Mouse (Mus musculus) heart, embryonic 12.5 days (tissue): ENCODE measurements around the gene Rbl2. TPM values are rescaled to one million over a fixed set of nuclear protein-coding genes. Genes with fewer than 3 reads are reported as not detected.

Source experiments
- ATAC-seq: fragments of 200-750 bp; cut with Nextera tagmentation; 2 replicates; pipeline ENCODE4 v1.8.0; 2017; ENCODE audit warnings: moderate TSS enrichment, moderate library complexity; ENCODE audit not compliant: insufficient number of reproducible peaks, low FRiP score
- H3K27ac ChIP-seq: fragments of 300-500 bp; sonication (generic); 2 replicates; pipeline ENCODE4 v1.5.1; 2016; ENCODE audit warnings: mild to moderate bottlenecking, moderate library complexity; ENCODE audit not compliant: poor library complexity, severe bottlenecking
- H3K27me3 ChIP-seq: fragments of 300-500 bp; sonication (generic); replicated peaks from 2 replicates; pipeline ENCODE4 v1.6.1; 2016; ENCODE audit warnings: mild to moderate bottlenecking, moderate library complexity
- H3K36me3 ChIP-seq: fragments of 300-500 bp; sonication (generic); 2 replicates; pipeline ENCODE4 v1.6.1; 2016; ENCODE audit warnings: mild to moderate bottlenecking, moderate library complexity
- H3K4me1 ChIP-seq: fragments of 300-500 bp; sonication (generic); replicated peaks from 2 replicates; pipeline ENCODE4 v1.6.1; 2016; ENCODE audit warnings: mild to moderate bottlenecking
- H3K4me2 ChIP-seq: fragments of 300-500 bp; sonication (generic); 2 replicates; pipeline ENCODE4 v1.6.1; 2016; ENCODE audit warnings: mild to moderate bottlenecking, moderate library complexity
- H3K4me3 ChIP-seq: fragments of 300-500 bp; sonication (generic); 2 replicates; pipeline ENCODE4 v1.5.1; 2016; ENCODE audit warnings: mild to moderate bottlenecking
- H3K9ac ChIP-seq: fragments of 300-500 bp; sonication (generic); 2 replicates; pipeline ENCODE4 v1.6.1; 2016; ENCODE audit warnings: mild to moderate bottlenecking, moderate library complexity
- H3K9me3 ChIP-seq: fragments of 300-500 bp; sonication (generic); replicated peaks from 2 replicates; pipeline ENCODE4 v1.6.1; 2016; ENCODE audit warnings: mild to moderate bottlenecking, moderate library complexity
- WGBS: fragments of 180-500 bp; shearing (Covaris S2); methylation state at CpG from one replicate; pipeline ENCODE4 v1.1.7; 2016; 5-methylcytosine and 5-hydroxymethylcytosine counted together
- polyA plus RNA-seq: library from polyadenylated mRNA; unstranded; fragments of >200 nt; fragmentation: Nextera tagmentation; extraction: Ambion mirVana; gene quantifications from 2 replicates; pipeline ENCODE4 v1.2.1, GENCODE M21; 2016

The Rbl2 gene
- polyA plus RNA-seq, 1 experiment from 2014 or later: 18.5 TPM

DNA sequence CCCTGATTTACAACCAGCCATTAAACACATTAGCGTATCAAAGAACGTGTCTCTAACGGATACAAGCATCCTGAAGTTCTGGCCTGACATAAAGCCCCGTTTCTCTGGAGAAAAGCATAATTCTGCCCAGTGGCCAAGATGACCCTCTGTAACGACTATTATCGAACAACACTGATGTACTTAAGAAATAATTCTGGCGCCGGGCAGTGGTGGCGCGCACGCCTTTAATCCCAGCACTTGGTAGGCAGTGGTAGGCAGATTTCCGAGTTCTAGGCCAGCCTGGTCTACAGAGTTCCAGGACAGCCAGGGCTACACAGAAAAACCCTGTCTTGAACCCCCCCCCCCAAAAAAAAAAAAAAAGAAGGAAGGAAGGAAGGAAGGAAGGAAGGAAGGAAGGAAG, 64.8 kb downstream of the Rbl2 start:
- H3K36me3 ChIP-seq: peaks cover 5% of the 10 kb centered on the region
- no peak for ATAC-seq
- H3K9ac ChIP-seq: no peak overlapping the region
- peak overlapping the region; percentile 56 for H3K4me2 ChIP-seq
- H3K4me3 ChIP-seq: peak overlapping the region; percentile 94; the same call in 1 of the 2 replicates
- no peaks in the 10 kb centered on the region for H3K27me3 ChIP-seq
- peaks cover 9% of the 10 kb centered on the region for H3K4me1 ChIP-seq
- H3K9me3 ChIP-seq: no peaks in the 10 kb centered on the region
- 66% methylated on average over 12 of the region's 12 CpGs for WGBS
- H3K27ac ChIP-seq: no peak overlapping the region

- Histone ChIP-seq H3K4me1 (peaks cover 9% of the 10 kb centered on the region), H3K4me3 (no peak overlapping the region), H3K27ac (no peak overlapping the region), H3K9me3 (no peaks in the 10 kb centered on the region), H3K27me3 (no peaks in the 10 kb centered on the region), H3K36me3 (no peaks in the 10 kb centered on the region), H3K9ac (0 out of 2 replicates have a peak overlapping the region, but pooled peaks have one; percentile 2), H3K4me2 (no peak overlapping the region)
- WGBS: 76% methylated on average over 14 of the region's 14 CpGs
- no peak for ATAC-seq
These were observed 65.7 kb downstream of the Rbl2 start for GRCm38 (mm10) chr8:91135308-91136181.

- no peak for ATAC-seq
- H3K9ac ChIP-seq: no peak overlapping the region
- H3K4me3 ChIP-seq: no peak overlapping the region
- WGBS: 81% methylated on average over 4 of the region's 4 CpGs
- H3K27ac ChIP-seq: no peak overlapping the region
- no peaks in the 10 kb centered on the region for H3K4me1 ChIP-seq
- no peaks in the 10 kb centered on the region for H3K36me3 ChIP-seq
- no peaks in the 10 kb centered on the region for H3K27me3 ChIP-seq
- H3K9me3 ChIP-seq: peaks cover 5% of the 10 kb centered on the region; the same call in 1 of the 2 replicates
- no peak overlapping the region for H3K4me2 ChIP-seq
These were observed 71.0 kb downstream of the Rbl2 start for GRCm38 (mm10) chr8:91140828-91141227.

DNA sequence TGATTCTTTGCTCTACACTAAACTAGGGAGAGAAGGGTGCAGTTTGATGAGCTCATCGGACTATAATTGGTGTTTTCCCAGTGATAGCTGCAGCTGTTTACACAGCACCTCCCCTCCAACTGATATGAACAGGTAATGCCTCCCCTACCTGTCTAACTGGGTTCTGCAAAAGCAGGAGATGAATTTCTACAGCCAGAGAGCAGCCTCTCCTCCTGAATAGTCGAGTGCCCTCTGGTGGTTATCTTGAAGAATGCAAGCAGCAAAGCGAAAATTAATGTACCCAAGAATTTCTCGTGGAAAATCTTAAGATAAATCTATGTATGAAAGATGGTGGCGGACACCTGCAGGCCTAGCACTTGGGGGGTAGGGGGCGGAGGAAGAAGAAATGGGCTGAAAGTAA, 77.9 kb downstream of the Rbl2 start:
- no peak for ATAC-seq
- 0 out of 2 replicates have a peak, but pooled peaks cover 11% of the 10 kb centered on the region for H3K9me3 ChIP-seq
- H3K9ac ChIP-seq: no peak overlapping the region
- H3K36me3 ChIP-seq: no peaks in the 10 kb centered on the region
- peak overlapping the region; percentile 58 for H3K4me2 ChIP-seq
- WGBS: 10% methylated on average over 6 of the region's 6 CpGs
- H3K4me1 ChIP-seq: no peaks in the 10 kb centered on the region
- no peak overlapping the region for H3K27ac ChIP-seq
- no peak overlapping the region for H3K4me3 ChIP-seq
- no peaks in the 10 kb centered on the region for H3K27me3 ChIP-seq

- Histone ChIP-seq H3K4me2 (no peak overlapping the region), H3K36me3 (no peaks in the 10 kb centered on the region), H3K9ac (no peak overlapping the region), H3K27me3 (no peaks in the 10 kb centered on the region), H3K4me3 (no peak overlapping the region), H3K9me3 (0 out of 2 replicates have a peak, but pooled peaks cover 11% of the 10 kb centered on the region), H3K27ac (no peak overlapping the region), H3K4me1 (no peaks in the 10 kb centered on the region)
- ATAC-seq: no peak; the same call in 1 of the 2 replicates
- 72% methylated on average over 15 of the region's 15 CpGs for WGBS
These were observed 78.9 kb downstream of the Rbl2 start for GRCm38 (mm10) chr8:91148643-91149178.

- Histone ChIP-seq H3K9me3 (0 out of 2 replicates have a peak, but pooled peaks cover 11% of the 10 kb centered on the region), H3K4me3 (no peak overlapping the region), H3K27me3 (no peaks in the 10 kb centered on the region), H3K27ac (no peak overlapping the region), H3K4me2 (no peak overlapping the region), H3K4me1 (no peaks in the 10 kb centered on the region), H3K36me3 (no peaks in the 10 kb centered on the region), H3K9ac (no peak overlapping the region)
- WGBS: 53% methylated on average over 3 of the region's 3 CpGs
- no peak for ATAC-seq
These were observed 79.4 kb downstream of the Rbl2 start for GRCm38 (mm10) chr8:91149298-91149697.

- H3K36me3 ChIP-seq: no peaks in the 10 kb centered on the region
- H3K27ac ChIP-seq: no peak overlapping the region
- H3K4me1 ChIP-seq: no peaks in the 10 kb centered on the region
- no peak overlapping the region for H3K4me3 ChIP-seq
- no peaks in the 10 kb centered on the region for H3K27me3 ChIP-seq
- 87% methylated on average over 7 of the region's 7 CpGs for WGBS
- no peak overlapping the region for H3K4me2 ChIP-seq
- no peak for ATAC-seq
- peaks cover 15% of the 10 kb centered on the region; the same call in 1 of the 2 replicates for H3K9me3 ChIP-seq
- no peak overlapping the region for H3K9ac ChIP-seq
These were observed 81.7 kb downstream of the Rbl2 start for GRCm38 (mm10) chr8:91151531-91151930.

DNA sequence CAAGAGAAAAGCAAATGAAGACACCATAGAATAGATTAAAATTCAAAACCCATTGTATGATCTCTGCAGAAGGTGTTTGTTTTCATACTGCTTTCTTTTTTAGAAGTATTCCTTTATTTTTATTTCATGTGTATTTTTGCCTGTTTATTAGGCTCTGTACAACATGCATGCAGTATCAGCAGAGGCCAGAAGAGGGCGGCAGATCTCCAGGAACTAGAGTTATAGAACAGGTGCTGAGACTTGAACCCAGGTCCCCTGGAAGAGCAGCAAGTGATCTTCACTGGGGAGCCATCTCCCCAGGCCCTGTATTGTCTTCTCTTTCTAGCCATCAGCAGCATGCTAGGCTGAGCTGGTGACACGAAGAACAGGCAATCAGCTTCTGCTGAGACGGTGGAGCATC, 84.0 kb downstream of the Rbl2 start:
- Histone ChIP-seq H3K4me3 (no peak overlapping the region), H3K9me3 (peaks cover 15% of the 10 kb centered on the region; the same call in 1 of the 2 replicates), H3K4me1 (no peaks in the 10 kb centered on the region), H3K27ac (no peak overlapping the region), H3K9ac (no peak overlapping the region), H3K36me3 (no peaks in the 10 kb centered on the region), H3K27me3 (no peaks in the 10 kb centered on the region), H3K4me2 (no peak overlapping the region)
- 69% methylated on average over 3 of the region's 3 CpGs for WGBS
- ATAC-seq: no peak

DNA sequence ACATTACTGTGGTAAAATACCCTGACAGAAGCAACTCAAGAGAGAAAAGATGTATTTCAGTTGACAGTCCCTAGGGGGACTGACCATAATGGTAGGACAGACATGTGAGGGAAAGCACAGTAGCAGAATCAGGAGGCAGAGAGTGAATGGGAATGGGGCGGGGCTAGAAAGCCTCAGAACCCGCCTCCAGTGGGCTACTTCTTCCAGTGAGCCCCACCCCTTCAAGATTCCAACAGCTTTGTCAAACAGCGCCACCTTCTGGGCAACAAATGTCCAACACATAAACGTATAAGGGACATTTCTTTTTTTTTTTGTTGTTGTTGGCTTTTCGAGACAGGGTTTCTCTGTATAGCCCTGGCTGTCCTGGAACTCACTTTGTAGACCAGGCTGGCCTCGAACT, 84.7 kb downstream of the Rbl2 start:
- no peaks in the 10 kb centered on the region for H3K4me1 ChIP-seq
- ATAC-seq: no peak
- no peak overlapping the region for H3K4me2 ChIP-seq
- H3K4me3 ChIP-seq: no peak overlapping the region
- H3K27me3 ChIP-seq: no peaks in the 10 kb centered on the region
- peaks cover 15% of the 10 kb centered on the region; the same call in 1 of the 2 replicates for H3K9me3 ChIP-seq
- no peak overlapping the region for H3K9ac ChIP-seq
- no peaks in the 10 kb centered on the region for H3K36me3 ChIP-seq
- 44% methylated on average over 6 of the region's 6 CpGs for WGBS
- no peak overlapping the region for H3K27ac ChIP-seq

- H3K27me3 ChIP-seq: no peaks in the 10 kb centered on the region
- no peak for ATAC-seq
- H3K9ac ChIP-seq: no peak overlapping the region
- no peaks in the 10 kb centered on the region for H3K4me1 ChIP-seq
- H3K27ac ChIP-seq: no peak overlapping the region
- no peak overlapping the region for H3K4me3 ChIP-seq
- 85% methylated on average over 10 of the region's 10 CpGs for WGBS
- H3K9me3 ChIP-seq: peaks cover 8% of the 10 kb centered on the region; the same call in 1 of the 2 replicates
- H3K4me2 ChIP-seq: no peak overlapping the region
- H3K36me3 ChIP-seq: no peaks in the 10 kb centered on the region
These were observed 88.8 kb downstream of the Rbl2 start for GRCm38 (mm10) chr8:91158617-91159016.

- no peaks in the 10 kb centered on the region for H3K27me3 ChIP-seq
- H3K4me1 ChIP-seq: no peaks in the 10 kb centered on the region
- H3K9ac ChIP-seq: no peak overlapping the region
- H3K4me2 ChIP-seq: no peak overlapping the region
- WGBS: 65% methylated on average over 15 of the region's 15 CpGs
- no peaks in the 10 kb centered on the region for H3K36me3 ChIP-seq
- peaks cover 8% of the 10 kb centered on the region; the same call in 1 of the 2 replicates for H3K9me3 ChIP-seq
- H3K4me3 ChIP-seq: no peak overlapping the region
- no peak for ATAC-seq
- H3K27ac ChIP-seq: no peak overlapping the region
These were observed 90.3 kb downstream of the Rbl2 start for GRCm38 (mm10) chr8:91159959-91160800.
